Mouse (Mus musculus) R1 (cell line): ENCODE measurements around the gene Cyb561d1.

Source experiments
- DNase-seq: peaks from one replicate; pipeline ENCODE4 v3.0.0-alpha.2; 2018; ENCODE audit warnings: low read depth, low spot score

Cyb561d1 gene

GRCm38 (mm10) chr3:108203621-108204325, 2.8 kb upstream of the Cyb561d1 start:
- DNase-seq: peak; percentile 76

GRCm38 (mm10) chr3:108203212-108203611, 2.2 kb upstream of the Cyb561d1 start:
- DNase-seq: no peak

- DNase-seq: no peak
Measured at GRCm38 (mm10) chr3:108202506-108202905, 1.5 kb upstream of the Cyb561d1 start.

- DNase-seq: no peak
Measured at GRCm38 (mm10) chr3:108199231-108199630, 1.8 kb downstream of the Cyb561d1 start.

- DNase-seq: peak; percentile 51
Measured at GRCm38 (mm10) chr3:108197066-108197497, 3.9 kb downstream of the Cyb561d1 start.

GRCm38 (mm10) chr3:108195941-108196590, 4.9 kb downstream of the Cyb561d1 start:
- no peak for DNase-seq

GRCm38 (mm10) chr3:108195287-108195686, 5.7 kb downstream of the Cyb561d1 start:
- DNase-seq: no peak

GRCm38 (mm10) chr3:108193686-108194085, 7.3 kb downstream of the Cyb561d1 start:
- no peak for DNase-seq

GRCm38 (mm10) chr3:108189897-108190296, 11.1 kb downstream of the Cyb561d1 start:
- DNase-seq: no peak

- peak; percentile 77 for DNase-seq
Measured at GRCm38 (mm10) chr3:108188716-108189490, 12.1 kb downstream of the Cyb561d1 start.

GRCm38 (mm10) chr3:108187111-108187795, 13.8 kb downstream of the Cyb561d1 start:
- DNase-seq: no peak

GRCm38 (mm10) chr3:108186098-108187047, 14.6 kb downstream of the Cyb561d1 start, which contains the start of gene Amigo1:
TSS of gene Amigo1 (plus strand) at chr3:108186335.
- DNase-seq: peak; percentile 45

GRCm38 (mm10) chr3:108185460-108186097, 15.4 kb downstream of the Cyb561d1 start:
- peak; percentile 72 for DNase-seq

- DNase-seq: no peak
Measured at GRCm38 (mm10) chr3:108184742-108185141, 16.3 kb downstream of the Cyb561d1 start.

- DNase-seq: no peak
Measured at GRCm38 (mm10) chr3:108180514-108180913, 20.5 kb downstream of the Cyb561d1 start.

GRCm38 (mm10) chr3:108178756-108179715, 22.0 kb downstream of the Cyb561d1 start:
- DNase-seq: peak; percentile 64

- DNase-seq: no peak
Measured at GRCm38 (mm10) chr3:108174672-108175531, 26.1 kb downstream of the Cyb561d1 start.

GRCm38 (mm10) chr3:108169199-108169598, 31.8 kb downstream of the Cyb561d1 start:
- no peak for DNase-seq
